Mouse (Mus musculus): ENCODE results near the gene Mettl6.
A peak's percentile ranks its signal among the peaks of the same experiment; 100 is the strongest.

The Mettl6 gene

DNA sequence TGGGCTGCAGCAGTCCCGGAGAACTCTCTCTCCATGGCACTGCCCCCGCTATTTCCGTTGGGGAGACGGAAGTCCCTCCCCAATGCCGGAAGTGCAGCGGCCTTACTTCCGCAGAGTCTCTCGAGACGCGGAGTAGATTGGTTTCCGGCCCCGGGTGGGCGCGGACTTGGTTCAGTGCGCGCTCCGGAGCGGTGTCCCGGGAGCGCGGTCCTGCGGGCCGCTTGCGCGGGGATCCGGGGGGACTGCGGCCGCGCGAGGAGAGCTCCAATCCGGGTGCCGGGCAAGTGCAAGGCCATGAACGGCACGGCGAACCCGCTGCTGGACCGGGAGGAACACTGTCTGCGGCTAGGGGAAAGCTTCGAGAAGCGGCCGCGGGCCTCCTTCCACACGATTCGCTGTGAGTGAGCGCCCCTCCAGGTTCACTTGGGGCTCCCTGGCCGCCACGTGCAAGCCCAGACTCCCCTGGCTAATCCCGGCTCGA, at the start of gene Mettl6:
Gene Mettl6, minus strand, starts transcription at position 66 of the 481 bp plus-strand sequence.
- peak; percentile 81 for DNase-seq (ENCODE audit: low read depth, low spot score)

DNA sequence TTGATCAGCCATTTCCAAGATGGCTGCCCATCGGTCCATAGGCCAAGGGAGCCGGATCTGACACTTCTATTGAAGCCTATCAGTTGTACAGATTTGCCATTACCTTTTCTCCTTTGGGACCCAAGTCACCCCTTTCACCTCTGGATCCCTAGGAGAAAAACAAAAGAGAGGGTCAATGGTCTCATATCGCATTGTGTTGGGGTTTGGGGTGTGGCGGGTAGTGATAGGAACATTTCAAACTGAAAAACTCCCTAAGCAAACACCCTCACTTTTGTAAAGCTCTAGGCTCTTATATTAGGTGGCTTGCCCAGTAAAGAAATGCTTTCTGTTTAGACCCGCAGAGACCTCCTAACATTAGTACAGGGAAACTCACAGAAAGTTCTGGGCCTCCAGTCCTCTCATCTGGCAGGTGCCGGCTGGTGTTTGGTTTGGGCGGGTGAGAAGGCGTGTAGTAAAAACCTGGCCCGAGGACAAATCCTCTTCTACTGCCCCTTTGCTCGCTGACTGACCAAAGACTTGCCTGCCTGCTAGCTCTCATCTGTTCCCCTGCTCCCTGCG, 49.1 kb upstream of the Mettl6 start:
- DNase-seq (ENCODE audit: low read depth, low spot score) = no peak

DNA sequence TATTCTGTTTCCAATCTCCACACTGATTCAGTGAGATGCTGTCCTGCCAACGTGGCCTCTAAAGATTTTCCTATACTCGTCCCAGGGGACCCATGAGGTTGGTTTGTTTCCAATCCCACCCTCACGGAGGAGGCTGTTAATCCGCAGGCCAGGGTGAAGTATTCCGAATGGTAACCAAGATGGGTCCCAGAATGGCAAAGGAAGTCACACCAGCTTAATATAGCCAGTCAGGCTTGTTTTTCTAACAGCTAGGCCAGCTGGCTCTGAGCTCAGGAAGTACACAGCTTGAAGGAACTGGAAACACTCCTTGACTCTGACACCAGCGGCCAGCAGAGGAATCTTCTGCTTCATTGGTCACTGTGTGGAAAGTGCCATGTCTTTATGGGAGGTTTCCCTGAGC, 42.5 kb upstream of the Mettl6 start:
- no peak for DNase-seq (ENCODE audit: low read depth, low spot score)

DNA sequence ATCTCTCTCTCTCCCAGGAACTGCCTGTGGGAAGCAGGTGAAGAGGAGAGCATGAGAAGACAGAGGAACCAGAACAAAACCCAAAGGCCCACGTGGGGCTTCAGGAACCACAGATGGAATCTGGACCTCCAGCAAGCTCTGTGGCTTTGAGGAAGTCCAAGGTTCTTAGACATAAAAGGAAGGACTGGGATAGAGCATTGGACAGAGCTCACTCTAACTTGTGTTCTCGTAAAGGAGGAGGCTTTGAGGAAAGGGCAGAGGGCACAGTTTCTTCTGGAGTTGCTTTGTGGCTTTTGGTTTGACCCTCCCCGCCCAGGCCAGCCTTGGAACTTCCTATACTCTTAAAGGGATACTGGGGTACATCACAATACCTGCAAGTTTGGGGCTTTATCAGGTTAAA, 37.8 kb upstream of the Mettl6 start:
- no peak for DNase-seq (ENCODE audit: low read depth, low spot score)

DNA sequence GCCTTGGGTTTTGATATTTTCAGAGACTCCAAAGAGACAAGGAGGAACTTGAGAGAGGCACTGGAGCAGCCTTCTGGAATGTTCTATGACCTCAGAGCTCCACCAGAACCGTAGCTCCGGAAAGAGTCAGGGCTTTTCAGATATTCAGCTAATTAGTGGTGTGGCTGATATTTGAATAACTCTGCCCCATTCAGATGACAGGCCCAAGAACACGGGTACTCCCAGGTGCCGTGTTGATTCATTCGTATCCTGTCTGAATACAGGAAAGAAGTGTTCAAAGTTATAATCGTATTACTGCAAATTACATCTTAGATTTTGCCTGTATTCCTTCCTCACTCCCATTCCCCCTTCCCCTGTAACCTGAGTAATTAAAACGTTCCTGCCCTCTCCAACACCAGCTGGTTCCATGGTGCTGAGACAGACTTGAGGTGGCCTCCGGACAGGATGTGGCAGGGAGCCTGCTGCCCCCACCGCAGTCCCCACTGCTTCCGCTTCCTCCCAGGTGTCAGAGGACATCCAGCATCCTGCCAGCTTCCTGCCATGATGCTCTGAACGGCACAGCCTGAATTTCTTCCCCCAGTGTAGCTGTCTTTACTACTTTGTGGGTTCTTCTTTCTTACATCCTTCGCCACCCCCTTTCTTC, 36.8 kb upstream of the Mettl6 start:
- no peak for DNase-seq (ENCODE audit: low read depth, low spot score)

DNA sequence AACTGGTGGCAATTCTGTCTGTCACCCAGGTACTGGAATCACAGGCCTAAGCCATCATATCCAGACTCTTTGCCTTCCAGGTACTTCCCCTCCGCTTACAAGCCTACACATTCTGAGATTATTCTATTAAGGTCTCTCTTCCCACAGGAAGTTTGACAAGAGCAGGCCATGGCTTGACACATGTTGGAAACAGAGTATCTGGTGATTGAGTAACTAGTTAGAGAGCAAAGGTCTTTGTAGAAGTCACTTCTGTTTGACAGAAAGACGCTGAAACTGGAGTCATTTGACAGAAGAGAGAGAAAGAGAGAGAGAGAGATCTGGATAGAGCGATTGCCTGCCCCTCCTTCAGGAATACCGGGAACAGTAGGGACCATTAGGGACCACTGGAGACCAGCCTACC, 36.0 kb upstream of the Mettl6 start:
- DNase-seq (ENCODE audit: low read depth, low spot score) = no peak

DNA sequence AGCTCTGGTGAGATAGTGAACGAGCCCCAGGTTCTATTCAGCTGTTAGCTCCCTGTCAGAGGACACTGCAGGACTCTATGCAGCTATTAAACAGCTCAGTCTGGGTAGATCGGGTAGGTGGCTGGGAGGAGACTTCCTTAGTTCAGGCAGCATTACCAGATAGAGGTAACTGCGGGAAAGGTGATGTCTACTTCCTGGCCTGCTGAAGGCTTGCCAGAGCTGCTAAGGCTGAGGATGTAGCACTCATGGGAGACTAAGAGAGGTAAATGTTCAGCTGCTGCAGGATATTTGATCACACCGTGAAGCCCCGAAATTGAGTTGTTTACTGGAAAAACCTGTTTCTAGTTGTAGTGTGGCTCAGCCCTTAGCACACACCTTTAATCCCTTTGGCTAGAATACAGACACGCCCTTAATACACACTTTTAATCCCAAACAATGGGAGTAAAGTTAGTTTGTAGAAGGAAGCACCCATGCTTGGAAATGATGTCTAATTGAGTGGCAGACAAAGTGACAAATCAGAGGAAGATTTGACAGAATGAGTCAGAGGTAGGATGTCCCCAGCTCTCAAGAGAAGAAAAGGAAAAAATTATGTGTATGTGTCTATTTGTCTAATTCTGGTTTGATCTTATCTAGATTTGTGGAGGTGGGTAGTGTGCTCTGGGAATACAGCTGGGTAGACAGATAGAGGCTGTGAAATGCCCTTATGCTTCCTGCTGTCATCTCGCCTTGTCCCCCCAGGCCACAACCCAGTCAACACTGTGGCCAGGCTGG, 30.4 kb upstream of the Mettl6 start:
- no peak for DNase-seq (ENCODE audit: low read depth, low spot score)

DNA sequence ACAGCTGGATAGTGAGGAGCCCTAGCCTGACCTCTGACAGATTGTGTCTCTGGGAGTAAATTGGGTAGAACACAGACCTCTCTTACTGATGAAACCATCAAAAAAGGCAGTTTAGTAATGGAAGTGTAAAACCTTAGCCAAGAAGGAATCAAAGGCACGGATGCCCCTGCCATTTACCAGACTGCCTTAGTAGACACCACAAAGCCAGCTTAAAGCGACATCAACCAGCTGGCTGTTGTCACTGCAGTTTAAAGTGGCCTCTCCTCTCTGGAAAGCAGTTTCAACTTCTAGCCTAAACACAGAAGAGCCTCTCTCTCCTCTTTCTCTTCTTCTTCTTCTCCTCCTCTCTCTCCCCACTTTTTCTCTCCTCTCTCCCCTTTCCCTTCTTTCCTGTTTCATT, 26.5 kb upstream of the Mettl6 start:
- no peak for DNase-seq (ENCODE audit: low read depth, low spot score)

DNA sequence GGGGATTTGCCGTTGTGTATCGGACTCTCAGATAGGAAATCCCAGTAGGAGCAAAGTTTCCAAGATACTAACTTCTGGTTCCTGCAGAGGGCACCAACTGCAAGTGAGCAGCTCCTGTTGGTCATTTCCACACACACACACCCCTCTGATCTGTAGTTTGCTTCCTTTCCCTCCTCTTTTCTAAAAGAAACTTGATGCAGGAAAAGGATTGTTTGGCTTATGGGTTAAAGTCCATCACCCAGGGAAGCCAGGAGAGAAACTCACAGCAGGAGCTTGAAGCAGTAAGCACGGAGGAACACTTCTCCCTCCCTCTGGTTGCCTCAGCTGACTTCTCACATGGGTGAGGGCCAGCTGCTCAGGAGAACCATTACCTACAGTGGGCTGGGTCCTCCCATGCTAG, 24.3 kb upstream of the Mettl6 start:
- no peak for DNase-seq (ENCODE audit: low read depth, low spot score)

DNA sequence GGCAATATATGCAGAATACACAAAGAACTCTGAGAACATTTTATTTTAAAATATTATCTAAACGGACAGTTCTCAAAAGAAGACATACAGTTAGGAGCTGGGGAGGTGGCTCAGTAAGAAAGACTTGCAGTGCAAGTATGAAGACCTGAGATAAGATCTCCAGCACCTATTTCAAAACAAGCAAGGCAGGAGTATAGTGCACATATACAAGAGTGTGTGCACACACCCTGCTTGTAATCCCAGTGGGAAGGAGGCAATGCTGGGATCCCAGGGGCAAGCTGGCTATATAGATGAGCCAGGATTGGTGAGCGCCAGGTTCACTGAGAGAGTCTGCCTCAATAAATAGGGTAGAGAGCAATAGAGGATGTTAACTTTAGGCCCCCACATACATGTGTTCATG, 21.1 kb upstream of the Mettl6 start:
- no peak for DNase-seq (ENCODE audit: low read depth, low spot score)

DNA sequence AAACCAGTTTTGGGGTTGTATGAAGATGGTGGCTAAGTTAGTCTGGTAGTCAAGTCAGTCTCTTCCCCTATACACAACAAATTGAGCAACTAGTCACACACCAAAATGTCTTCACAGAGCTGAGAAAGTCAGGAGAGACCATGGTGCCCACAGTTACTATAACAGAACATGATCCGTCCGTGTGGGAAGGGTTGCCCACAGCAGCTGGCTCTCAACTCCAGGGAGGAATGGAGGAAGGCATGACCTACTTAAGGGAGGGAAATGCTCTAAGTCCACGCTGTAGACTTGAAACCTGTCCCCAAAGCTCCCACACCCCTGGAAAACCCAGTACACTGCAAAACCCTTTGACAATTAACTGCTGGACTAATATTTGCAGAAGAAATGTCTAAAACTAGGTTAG, 15.5 kb upstream of the Mettl6 start:
- no peak for DNase-seq (ENCODE audit: low read depth, low spot score)

DNA sequence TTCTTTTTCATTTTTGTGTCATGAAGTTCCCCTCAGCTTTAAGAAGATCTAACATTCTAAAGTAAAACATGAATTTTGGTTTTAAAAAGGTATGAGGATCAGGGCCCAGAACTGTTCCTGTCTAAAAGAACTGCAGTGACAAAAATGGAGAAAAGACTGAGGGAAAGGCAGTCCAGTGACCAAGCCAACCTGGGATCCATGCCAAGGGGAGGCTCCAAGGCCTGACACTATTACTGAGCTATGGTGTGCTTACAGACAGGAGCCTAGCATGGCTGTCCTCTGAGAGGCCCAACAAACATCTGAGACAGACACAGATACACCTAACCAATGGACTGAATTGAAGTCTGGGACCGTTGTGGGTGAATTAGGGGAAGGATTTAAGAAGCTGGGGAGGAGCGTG, 15.1 kb upstream of the Mettl6 start:
- DNase-seq (ENCODE audit: low read depth, low spot score) = no peak

DNA sequence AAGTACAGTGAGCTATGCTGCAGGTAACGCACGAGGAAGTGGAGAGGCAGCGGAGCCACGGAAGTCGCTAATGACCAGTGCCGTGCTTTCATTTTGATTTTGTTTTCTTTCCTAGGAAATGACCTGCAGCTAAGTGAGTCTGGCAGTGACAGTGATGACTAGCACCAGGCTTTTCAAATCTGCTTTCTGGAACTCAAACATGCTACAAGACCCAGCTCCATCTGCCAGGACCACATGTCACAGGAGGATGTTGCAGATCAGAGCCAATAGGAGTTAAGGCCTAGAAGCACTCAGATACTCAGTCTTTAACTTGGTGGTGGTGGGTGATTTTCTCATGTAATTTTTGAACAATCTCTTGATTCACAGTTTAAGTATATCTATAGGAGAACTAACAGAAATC, 11.6 kb upstream of the Mettl6 start:
- DNase-seq (ENCODE audit: low read depth, low spot score) = no peak

DNA sequence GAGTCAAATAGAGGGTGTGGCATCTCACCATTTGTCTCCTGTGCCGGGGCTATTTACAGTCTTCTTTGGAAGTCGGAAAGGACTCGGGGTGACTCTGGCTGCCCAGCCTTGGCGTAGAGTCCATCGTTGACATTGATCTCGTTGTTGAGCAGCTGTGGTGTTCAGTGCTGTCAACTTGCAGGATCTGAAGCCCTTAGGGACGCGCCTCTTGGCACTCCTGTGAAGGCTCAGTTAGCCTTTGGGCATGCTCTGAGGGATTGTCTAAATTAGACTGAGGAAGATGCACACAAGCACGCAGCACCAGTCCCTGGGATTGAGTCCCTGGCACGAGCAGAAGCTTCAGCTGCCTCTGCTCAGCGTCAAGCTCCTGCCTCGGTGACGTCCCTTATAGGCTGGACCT, 8.6 kb upstream of the Mettl6 start:
- DNase-seq (ENCODE audit: low read depth, low spot score) = no peak

DNA sequence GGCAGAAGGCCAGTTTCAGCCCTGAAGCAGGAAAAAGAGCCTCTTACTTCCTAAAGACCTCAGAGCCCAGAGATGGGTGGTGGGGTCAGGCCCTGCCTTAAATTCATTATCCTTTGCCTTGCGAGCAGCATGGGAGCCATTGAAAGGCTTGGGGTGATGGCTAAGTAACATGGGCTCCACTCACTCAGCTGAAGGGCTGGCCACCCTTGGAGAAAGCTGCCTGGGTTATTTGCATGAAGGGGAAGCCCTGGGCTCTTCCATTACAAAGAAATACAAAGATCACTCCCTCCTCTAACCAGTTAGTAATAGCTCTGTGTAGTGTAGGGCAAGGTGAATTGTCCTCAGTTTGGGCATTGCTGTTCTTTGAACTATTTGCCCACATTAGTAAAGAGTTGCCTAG, 4.7 kb upstream of the Mettl6 start:
- no peak for DNase-seq (ENCODE audit: low read depth, low spot score)

DNA sequence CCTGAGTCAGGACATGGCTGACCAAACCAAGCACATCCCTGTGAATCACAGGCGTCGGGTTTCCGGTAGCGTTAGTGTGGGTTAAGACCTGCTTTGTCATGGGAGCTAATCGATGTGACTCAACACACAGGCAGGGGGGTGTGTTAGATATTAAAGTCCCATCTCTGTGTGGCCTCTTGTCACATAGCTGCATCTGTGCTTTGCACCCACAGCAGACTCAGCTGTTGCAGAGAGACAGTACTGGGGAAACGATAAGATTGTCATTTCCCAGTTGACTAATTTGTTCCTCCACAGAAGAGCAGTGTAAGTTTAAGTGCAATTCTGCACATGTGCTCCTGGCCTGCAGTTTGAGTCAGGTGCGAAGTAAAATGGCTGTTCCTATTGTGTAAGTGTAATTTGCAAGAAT, 1.4 kb upstream of the Mettl6 start:
- no peak for DNase-seq (ENCODE audit: low read depth, low spot score)

DNA sequence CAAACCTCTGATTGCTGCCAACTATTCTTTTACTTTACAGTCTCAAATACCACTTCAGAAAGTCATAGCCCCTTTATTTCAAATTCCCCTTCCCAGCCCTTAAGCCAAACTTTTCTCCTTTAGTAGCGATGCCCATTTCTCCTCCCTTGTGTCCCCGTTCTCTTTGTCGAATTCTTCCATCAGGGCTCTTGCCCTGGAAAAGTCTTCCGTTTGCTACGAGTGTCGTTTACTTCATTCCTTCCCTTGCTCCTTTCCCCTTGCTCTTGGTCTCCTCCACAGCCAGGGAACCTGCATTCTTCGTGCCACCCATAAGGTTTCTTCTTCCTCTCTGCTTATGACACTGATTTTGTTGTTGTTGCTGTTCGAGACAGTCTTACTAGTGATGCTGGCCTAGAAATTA, 698 bp upstream of the Mettl6 start:
- no peak for DNase-seq (ENCODE audit: low read depth, low spot score)

DNA sequence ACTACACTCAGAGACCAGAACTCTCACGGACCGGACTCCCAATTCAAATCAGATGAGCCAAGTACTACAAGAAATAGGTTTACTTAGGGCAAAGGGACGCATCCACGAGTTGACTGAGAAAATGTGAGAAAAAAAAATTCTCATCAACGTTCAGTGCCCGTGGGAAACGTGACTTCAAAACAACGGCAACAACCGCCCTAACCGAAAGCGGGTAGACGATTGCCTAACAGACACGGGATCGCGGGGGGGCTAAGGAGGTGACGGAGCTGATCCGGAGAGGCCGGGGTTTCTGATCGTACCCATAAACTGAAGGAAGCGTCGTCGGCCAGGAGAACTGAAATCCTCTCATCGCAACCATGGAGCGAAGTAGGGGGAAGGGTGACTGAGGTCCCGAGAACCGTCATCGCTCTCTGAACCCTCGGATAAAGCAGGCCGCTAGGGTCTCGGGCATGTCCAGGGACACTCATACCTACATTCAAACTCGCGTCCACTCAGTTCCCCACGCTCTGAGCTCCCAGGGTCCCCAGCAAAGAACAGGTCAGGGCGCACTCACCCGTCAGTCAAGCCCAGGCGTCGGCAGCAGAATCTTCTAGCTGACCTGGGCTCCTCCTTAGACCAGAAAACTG, 378 bp downstream of the Mettl6 start, which contains the start of gene Eaf1:
Gene Eaf1, plus strand, starts transcription at position 51 of the 626 bp plus-strand sequence.
- DNase-seq (ENCODE audit: low read depth, low spot score) = no peak

DNA sequence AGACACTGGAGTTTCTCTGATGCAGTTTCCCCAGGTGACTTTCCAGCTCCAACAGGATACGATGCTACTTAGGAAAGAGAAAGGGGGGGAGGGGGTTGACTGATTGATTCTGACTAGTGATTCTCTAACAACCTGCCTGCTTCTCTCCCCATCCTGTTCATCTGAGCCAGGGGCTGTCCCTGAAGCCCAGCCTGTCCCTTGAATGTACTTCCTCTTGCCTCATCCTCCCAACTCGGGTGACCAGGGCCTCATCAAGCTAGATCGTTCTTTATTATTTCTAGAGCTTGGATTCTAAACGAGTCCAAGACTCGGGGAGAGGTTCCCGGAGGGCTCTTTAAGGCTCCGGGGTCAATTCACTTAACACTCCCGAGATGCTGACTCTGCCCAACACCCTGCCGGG, 939 bp downstream of the Mettl6 start:
- DNase-seq (ENCODE audit: low read depth, low spot score) = no peak

DNA sequence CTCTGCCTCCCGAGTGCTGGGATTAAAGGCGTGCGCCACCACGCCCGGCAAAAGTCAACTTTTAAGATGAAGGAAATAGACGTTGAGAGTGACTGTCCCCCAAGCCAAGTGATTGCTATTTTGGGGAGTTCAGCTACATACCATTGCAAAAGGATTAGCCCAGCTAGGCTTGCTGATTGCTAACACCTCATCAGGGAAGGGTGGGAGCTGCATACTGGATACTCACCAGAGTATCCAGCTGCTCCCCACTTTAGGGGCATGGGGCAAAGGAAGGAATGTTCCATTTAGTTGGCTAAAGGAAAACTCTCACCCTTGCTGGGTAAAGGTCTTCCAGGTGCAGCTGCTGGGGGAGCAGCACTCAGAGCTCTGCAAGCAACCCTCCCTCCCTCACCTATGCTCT, 6.8 kb downstream of the Mettl6 start:
- no peak for DNase-seq (ENCODE audit: low read depth, low spot score)

DNA sequence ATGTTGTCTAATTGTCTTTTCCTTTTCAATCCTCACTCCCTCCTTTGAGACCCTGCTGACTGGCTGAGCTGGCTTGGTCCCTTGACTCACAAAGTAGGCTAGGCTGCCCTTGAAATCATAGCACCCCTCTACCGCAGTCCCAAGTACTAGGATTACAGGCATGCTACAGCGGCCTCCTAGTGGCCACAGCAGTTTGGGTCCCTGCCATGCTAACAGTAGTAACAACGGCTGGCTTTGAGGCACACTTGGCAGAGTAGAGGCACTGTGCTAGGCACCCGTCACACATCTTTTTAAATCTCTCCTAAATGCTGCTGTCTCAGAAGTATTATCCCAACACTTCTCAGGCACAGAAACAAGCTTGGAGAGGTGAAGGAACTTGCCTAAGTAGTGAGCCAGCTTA, 8.4 kb downstream of the Mettl6 start:
- DNase-seq (ENCODE audit: low read depth, low spot score) = no peak

DNA sequence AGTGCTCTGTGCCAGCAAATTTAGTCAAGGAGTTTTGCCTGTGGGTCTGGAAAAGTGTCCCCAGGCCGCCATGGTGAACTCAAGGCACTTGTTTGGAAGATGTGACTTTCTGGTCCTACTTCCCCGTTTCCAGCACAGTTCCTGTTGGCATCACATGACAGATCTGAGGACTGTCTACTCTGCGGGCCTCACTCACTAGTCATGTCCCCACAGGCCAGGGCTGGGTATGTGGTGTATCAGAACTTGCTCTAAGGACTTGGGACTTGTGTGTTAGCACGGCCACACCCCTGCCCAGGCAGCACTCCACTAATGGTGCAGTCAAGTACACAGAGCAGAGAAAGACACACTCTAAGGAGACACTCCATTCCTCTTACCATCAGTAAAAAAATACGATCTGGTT, 12.4 kb downstream of the Mettl6 start:
- DNase-seq (ENCODE audit: low read depth, low spot score) = no peak

DNA sequence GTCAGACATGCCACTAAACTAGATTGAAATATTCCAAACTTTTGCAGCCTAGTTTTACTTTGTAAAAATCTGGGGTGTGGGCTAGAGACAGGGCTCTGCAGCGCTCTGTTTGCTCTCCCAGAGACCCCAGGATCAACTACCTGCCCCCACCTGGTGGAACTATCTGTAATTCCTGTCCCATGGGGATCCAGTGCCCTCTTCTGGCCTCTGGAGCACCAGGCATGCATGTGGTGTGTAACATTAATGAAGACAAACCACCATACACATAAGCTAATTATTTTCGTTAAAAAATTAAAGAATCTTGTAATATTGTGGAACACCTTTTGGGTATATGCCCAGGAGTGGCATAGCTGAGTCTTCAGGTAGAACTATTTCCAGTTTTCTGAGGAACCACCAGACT, 21.5 kb downstream of the Mettl6 start:
- no peak for DNase-seq (ENCODE audit: low read depth, low spot score)

All from embryo, embryonic 11.5 days (tissue).